Mouse (Mus musculus): ENCODE measurements around the gene Pdgfc.
"Not testable (repeated sequence)": the region's sequence is repeated elsewhere in the genome, so short reads cannot be mapped to it uniquely, and the experiment has no call there.

The Pdgfc gene

GRCm38 (mm10) chr3:81046652-81047607 is 10.7 kb downstream of the Pdgfc start:
- DNase-seq, result no peak

GRCm38 (mm10) chr3:81051522-81051921 is 15.3 kb downstream of the Pdgfc start:
- no peak for DNase-seq

- DNase-seq, result no peak
Measured at GRCm38 (mm10) chr3:81052422-81052821, 16.2 kb downstream of the Pdgfc start.

GRCm38 (mm10) chr3:81054074-81054473 is 17.9 kb downstream of the Pdgfc start:
- no peak for DNase-seq

- no peak for DNase-seq
Measured at GRCm38 (mm10) chr3:81057719-81058118, 21.5 kb downstream of the Pdgfc start.

GRCm38 (mm10) chr3:81058527-81059031 is 22.4 kb downstream of the Pdgfc start:
- DNase-seq, result no peak

GRCm38 (mm10) chr3:81068550-81068949 is 32.3 kb downstream of the Pdgfc start:
- no peak for DNase-seq

GRCm38 (mm10) chr3:81101136-81101535 is 64.9 kb downstream of the Pdgfc start:
- no peak for DNase-seq

- DNase-seq, result no peak
Measured at GRCm38 (mm10) chr3:81102158-81102876, 66.1 kb downstream of the Pdgfc start.

- DNase-seq, result no peak
Measured at GRCm38 (mm10) chr3:81102877-81103420, 66.7 kb downstream of the Pdgfc start.

- DNase-seq, result no peak
Measured at GRCm38 (mm10) chr3:81107515-81107914, 71.3 kb downstream of the Pdgfc start.

- no peak for DNase-seq
Measured at GRCm38 (mm10) chr3:81110968-81111367, 74.8 kb downstream of the Pdgfc start.

- no peak for DNase-seq
Measured at GRCm38 (mm10) chr3:81112892-81113291, 76.7 kb downstream of the Pdgfc start.

- no peak for DNase-seq
Measured at GRCm38 (mm10) chr3:81120664-81121063, 84.4 kb downstream of the Pdgfc start.

- DNase-seq, result no peak
Measured at GRCm38 (mm10) chr3:81121731-81122130, 85.5 kb downstream of the Pdgfc start.

GRCm38 (mm10) chr3:81123461-81123860 is 87.2 kb downstream of the Pdgfc start:
- DNase-seq, result no peak

- no peak for DNase-seq
Measured at GRCm38 (mm10) chr3:81127013-81127412, 90.8 kb downstream of the Pdgfc start.

- no peak for DNase-seq
Measured at GRCm38 (mm10) chr3:81136985-81137384, 100.8 kb downstream of the Pdgfc start.

GRCm38 (mm10) chr3:81138030-81138429 is 101.8 kb downstream of the Pdgfc start:
- not testable (repeated sequence) for DNase-seq

- no peak for DNase-seq
Measured at GRCm38 (mm10) chr3:81143730-81144129, 107.5 kb downstream of the Pdgfc start.

- DNase-seq, result no peak
Measured at GRCm38 (mm10) chr3:81149109-81149521, 112.9 kb downstream of the Pdgfc start.

- no peak for DNase-seq
Measured at GRCm38 (mm10) chr3:81150228-81150627, 114.0 kb downstream of the Pdgfc start.

- no peak for DNase-seq
Measured at GRCm38 (mm10) chr3:81154420-81154819, 118.2 kb downstream of the Pdgfc start.
